Mouse (Mus musculus): ENCODE data around the gene Dmpk. TPM values are rescaled to one million over a fixed set of nuclear protein-coding genes. Genes with fewer than 3 reads are reported as not detected.

The Dmpk gene
- total RNA-seq, 2 experiments from 2014 or later = 265 to 336 TPM

DNA sequence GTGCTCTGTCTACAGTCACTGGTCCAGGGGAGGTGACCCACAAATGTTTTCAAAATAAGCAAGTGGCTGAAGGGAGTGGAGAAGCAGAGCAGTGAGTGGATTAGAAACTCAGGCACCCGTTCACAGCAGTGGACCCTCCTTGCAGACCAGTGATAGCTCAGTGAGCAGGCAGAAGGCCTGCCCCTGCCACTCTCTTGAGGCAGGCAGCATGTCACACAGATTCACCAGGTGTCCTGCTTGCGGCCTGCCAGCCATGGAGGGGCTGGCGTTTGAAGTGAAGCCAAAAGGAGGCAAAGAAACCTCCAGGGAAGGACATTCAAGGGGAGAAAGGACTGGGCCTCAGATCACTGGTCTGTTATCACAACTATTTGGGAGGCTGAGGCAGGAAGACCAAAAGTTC, 4.9 kb upstream of the Dmpk start:
- Histone ChIP-seq H3K27ac (no peak overlapping the region), H3K4me3 (no peak overlapping the region)
- DNase-seq = peak; percentile 14
- intact Hi-C loops (cut with DNase I) = no loop called here
- no peak for TF ChIP-seq CTCF (IDR thresholded peaks at IDR 0.05)

DNA sequence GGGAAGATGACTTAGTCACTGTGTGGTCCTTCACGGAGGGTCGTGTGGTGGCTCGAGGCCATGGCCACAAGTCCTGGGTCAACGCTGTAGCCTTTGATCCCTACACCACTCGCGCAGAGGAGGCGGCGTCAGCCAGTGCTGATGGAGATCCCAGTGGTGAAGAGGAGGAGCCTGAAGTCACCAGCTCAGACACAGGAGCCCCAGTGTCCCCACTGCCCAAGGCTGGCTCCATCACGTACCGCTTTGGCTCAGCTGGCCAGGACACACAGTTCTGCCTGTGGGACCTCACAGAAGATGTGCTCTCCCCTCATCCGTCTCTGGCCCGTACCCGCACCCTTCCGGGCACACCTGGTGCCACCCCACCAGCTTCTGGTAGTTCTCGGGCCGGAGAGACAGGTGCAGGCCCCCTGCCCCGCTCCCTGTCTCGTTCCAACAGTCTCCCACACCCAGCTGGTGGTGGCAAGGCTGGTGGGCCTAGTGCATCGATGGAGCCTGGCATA, 3.1 kb upstream of the Dmpk start:
- DNase-seq = no peak
- Histone ChIP-seq H3K27ac (no peak overlapping the region), H3K4me3 (no peak overlapping the region)
- intact Hi-C loops (cut with DNase I) = no loop called here
- no peak for TF ChIP-seq CTCF (IDR thresholded peaks at IDR 0.05)

DNA sequence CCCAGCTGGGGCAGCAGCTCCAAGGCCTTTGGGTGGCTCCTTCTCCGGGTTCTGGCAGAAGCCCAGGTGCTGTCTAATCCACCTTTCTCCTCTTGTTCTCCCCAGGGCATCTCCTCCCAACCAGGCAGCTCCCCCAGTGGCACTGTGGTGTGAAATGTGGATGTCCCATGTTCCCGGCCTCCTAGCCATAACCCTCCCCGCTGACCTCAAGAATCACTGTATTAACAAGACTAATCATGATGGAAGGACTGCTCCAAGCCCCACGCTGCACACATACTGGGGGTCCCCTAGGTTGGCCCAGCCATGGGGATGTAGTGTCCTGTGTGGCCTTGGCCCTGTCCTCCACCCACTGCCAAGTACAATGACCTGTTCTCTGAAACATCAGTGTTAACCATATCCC, 1.5 kb upstream of the Dmpk start:
- intact Hi-C loops (cut with DNase I) = no loop called here
- peak; percentile 32 for DNase-seq
- peak overlapping the region; percentile 99 for H3K27ac ChIP-seq
- peak overlapping the region; percentile 87 for H3K4me3 ChIP-seq
- no peak for TF ChIP-seq CTCF (IDR thresholded peaks at IDR 0.05)

DNA sequence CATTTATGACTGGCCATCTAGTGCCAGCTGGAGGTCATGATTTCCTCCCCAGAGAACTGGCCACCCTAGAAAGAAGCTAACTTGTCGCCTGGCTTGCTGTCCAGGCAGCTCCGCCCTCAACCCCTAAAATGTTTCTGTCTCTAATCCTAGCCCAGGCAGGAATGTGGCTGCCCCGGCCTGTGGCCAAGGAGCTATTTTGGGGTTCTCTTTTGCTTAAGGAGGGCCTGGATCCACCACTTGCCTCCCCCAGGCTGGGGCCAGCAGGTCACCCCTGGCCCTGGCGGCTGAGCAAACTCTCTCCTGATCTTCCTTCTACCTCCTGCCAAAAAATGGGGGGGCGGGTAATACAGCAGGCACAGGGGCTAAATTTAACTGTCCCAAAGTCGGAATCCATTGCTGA, 553 bp upstream of the Dmpk start:
- peak; percentile 95 for DNase-seq
- peak overlapping the region; percentile 87 for H3K4me3 ChIP-seq
- intact Hi-C loops (cut with DNase I) = no loop called here
- no peak for TF ChIP-seq CTCF (IDR thresholded peaks at IDR 0.05)
- H3K27ac ChIP-seq = peak overlapping the region; percentile 99

DNA sequence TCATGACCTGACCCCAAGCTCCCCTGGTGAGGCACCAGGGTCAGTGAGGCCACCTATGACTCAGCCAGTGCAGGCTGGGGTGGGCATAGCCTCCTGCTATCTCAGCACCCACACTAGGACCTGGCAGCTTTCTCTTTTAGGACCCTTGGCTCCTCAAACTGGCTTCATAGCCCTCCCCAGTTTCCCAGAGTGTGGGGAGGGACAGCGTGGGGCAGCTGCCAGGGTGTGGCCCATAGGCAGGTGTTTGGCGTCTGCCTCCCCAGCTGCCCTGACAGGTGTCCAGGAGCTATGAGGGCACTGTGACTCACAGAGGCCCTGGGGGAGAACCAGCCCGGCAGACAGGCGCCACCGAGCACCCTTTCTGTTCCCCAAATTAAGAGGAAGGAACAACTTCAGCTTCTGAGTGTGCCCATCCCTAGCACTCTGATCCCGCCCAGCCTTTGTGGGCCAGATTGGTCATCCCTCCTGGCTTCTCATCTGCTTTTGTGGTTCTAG, 675 bp downstream of the Dmpk start:
- TF ChIP-seq CTCF (IDR thresholded peaks at IDR 0.05) = no peak
- H3K4me3 ChIP-seq = peak overlapping the region; percentile 87
- DNase-seq = peak; percentile 92
- intact Hi-C loops (cut with DNase I) = no loop called here
- H3K27ac ChIP-seq = peak overlapping the region; percentile 99

DNA sequence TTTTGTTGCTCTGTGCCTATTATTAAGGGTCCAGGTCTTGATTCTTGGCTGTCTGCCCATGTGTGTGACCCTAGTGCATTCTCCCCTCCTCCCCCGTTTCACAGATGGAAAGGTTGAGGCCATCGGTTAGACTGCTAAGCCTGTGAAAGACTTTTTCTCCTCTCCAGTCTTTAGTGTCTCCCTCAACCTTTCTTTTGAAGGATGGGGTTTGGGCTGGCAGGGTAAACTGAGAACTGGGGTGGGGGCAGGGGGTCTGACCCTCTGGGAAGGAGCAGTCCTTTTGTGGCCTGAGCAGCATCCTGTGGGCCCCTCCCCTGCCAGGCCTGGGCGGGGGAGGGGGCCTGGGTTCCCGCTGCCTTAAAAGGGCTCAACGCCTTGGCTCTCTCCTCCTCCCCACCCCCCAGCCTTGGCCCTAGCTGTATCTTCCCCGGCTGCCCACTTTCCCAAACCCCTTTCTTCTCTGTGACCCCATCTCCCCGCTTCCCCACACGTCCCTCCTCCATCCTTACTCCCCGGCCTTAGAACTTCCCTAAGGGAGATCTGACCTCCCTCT, 1.3 kb downstream of the Dmpk start:
- peak; percentile 55 for DNase-seq
- TF ChIP-seq CTCF (IDR thresholded peaks at IDR 0.05) = no peak
- Histone ChIP-seq H3K4me3 (peak overlapping the region; percentile 87), H3K27ac (peak overlapping the region; percentile 99)
- intact Hi-C loops (cut with DNase I) = no loop called here

DNA sequence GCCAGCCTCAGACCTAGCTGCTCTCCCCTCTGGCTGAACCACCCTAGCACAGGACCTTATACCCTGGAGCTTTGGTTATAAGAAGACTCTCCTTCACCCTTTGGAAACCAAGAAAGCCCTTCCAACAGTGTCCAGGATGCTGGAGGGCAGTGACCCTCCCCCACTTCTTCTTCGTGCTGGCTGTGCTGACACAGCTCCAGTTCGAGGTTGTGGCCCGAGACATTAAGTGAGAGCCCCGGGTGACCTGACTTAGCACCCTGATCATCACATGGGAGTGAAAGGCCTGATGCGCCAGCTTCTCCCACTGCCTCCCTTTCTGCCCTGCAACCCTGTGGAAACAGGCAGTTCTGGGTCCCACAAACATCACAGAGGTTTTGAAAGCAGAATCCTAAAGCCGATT, 1.8 kb downstream of the Dmpk start:
- peak overlapping the region; percentile 87 for H3K4me3 ChIP-seq
- DNase-seq = no peak
- H3K27ac ChIP-seq = peak overlapping the region; percentile 99
- TF ChIP-seq CTCF (IDR thresholded peaks at IDR 0.05) = no peak
- intact Hi-C loops (cut with DNase I) = no loop called here

DNA sequence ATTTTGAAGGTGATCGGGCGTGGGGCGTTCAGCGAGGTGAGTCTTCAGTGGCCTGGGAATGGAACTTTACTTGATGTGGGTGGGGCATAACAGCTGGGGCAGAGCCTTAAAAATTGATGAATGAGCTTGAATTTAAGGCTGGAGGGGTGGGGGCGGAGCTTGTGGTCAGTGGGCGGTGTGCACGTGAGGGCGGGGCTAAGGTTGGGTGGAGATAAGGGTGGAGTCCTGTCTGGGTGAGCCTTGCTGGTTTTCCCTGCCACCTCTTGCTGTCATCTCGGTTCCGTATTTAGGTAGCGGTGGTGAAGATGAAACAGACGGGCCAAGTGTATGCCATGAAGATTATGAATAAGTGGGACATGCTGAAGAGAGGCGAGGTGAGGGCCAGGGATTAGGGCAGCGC, 2.4 kb downstream of the Dmpk start:
- DNase-seq = peak; percentile 77
- Histone ChIP-seq H3K4me3 (peak overlapping the region; percentile 87), H3K27ac (peak overlapping the region; percentile 99)
- intact Hi-C loops (cut with DNase I) = no loop called here
- no peak for TF ChIP-seq CTCF (IDR thresholded peaks at IDR 0.05)

DNA sequence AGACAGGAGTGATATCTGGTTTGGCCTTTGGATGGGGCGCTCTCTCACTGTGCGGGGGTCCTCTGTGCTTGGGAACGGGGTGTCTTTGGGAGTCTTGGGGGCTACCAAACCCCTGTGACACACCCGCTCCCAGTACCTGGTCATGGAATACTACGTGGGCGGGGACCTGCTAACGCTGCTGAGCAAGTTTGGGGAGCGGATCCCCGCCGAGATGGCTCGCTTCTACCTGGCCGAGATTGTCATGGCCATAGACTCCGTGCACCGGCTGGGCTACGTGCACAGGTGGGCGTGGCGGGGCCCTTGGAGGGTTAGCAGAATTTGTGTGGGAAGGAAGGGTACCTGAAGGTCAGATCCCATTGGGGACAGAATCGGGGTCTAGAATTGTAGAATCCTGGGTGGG, 3.1 kb downstream of the Dmpk start:
- intact Hi-C loops (cut with DNase I) = no loop called here
- no peak for TF ChIP-seq CTCF (IDR thresholded peaks at IDR 0.05)
- Histone ChIP-seq H3K4me3 (no peak overlapping the region), H3K27ac (no peak overlapping the region)
- peak; percentile 22 for DNase-seq

DNA sequence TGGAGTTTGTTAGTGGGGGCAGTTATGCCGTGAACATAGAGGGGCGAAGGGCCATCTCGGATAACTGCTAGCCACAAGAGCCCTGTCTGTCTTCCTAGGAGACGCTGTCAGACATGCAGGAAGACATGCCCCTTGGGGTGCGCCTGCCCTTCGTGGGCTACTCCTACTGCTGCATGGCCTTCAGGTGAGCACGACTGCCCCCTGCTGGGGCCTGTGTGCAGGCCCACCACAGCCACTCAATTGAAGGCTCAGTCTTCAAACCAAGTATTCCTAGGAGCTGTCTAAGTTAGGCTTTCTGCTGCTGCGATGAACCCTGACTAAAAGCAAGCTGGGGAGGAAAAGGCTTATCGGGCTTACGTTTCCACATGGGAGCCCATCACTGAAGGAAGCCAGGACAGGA, 5.2 kb downstream of the Dmpk start:
- TF ChIP-seq CTCF (IDR thresholded peaks at IDR 0.05) = peak; percentile 97
- DNase-seq = peak; percentile 84
- no peak overlapping the region for H3K4me3 ChIP-seq
- 0 out of 2 replicates have a peak overlapping the region, but pooled peaks have one; percentile 28 for H3K27ac ChIP-seq
- intact Hi-C loops (cut with DNase I) = loop anchor here (1.0 kb wide), 1 partner anchor 16 kb away; no protein-coding TSS in a partner anchor

DNA sequence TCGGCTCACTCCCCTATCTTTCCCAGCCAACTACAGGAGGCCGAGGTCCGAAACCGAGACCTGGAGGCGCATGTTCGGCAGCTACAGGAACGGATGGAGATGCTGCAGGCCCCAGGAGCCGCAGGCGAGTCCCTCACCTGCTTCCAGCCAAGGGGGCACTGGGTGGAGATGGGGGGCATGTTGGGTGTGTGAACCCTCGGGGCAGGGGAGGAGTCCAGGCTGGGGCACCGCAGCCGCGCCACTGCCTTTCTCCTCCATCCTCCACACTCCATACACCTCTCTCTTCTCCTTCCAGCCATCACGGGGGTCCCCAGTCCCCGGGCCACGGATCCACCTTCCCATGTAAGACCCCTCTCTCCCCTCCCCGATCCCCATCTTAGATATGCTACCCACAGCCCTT, 8.3 kb downstream of the Dmpk start:
- TF ChIP-seq CTCF (IDR thresholded peaks at IDR 0.05) = no peak
- Histone ChIP-seq H3K4me3 (no peak overlapping the region), H3K27ac (no peak overlapping the region)
- DNase-seq = peak; percentile 24
- intact Hi-C loops (cut with DNase I) = loop anchor here (5.0 kb wide), 1 partner anchor 85 kb away; no protein-coding TSS in a partner anchor

DNA sequence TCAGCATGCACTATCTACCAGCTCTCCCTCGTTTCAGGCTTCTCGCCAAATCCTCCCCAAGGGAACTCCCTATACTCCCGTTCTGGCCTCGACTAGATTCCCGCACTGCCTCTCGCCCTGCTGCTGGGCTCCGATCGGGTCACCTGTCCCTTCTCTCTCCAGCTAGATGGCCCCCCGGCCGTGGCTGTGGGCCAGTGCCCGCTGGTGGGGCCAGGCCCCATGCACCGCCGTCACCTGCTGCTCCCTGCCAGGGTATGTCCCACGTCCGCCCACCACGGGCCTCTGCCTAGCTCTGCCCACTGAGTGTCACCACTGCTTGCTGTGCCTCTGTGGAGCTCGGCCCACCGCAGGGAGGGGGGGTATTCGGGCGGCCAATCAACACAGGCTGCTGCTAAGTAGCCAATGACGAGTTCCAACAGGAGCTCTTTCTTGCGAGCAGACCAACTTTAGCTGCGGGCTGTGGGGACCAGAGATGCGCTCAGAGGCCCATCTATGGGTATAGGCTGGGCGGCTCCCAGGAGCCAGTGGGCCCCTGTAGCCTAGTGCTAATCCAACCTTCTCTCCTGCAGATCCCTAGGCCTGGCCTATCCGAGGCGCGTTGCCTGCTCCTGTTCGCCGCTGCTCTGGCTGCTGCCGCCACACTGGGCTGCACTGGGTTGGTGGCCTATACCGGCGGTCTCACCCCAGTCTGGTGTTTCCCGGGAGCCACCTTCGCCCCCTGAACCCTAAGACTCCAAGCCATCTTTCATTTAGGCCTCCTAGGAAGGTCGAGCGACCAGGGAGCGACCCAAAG, 8.9 kb downstream of the Dmpk start:
- no peak for TF ChIP-seq CTCF (IDR thresholded peaks at IDR 0.05)
- peak; percentile 71 for DNase-seq
- intact Hi-C loops (cut with DNase I) = loop anchor here (1.0 to 5.0 kb wide), 2 partner anchors 23 to 85 kb away; no protein-coding TSS in a partner anchor
- peak overlapping the region; percentile 94 for H3K27ac ChIP-seq
- peak overlapping the region; percentile 90 for H3K4me3 ChIP-seq

DNA sequence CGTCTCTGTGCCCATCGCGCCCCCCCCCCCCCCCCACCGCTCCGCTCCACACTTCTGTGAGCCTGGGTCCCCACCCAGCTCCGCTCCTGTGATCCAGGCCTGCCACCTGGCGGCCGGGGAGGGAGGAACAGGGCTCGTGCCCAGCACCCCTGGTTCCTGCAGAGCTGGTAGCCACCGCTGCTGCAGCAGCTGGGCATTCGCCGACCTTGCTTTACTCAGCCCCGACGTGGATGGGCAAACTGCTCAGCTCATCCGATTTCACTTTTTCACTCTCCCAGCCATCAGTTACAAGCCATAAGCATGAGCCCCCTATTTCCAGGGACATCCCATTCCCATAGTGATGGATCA, 9.5 kb downstream of the Dmpk start:
- H3K4me3 ChIP-seq = peak overlapping the region; percentile 90
- DNase-seq = peak; percentile 93
- intact Hi-C loops (cut with DNase I) = loop anchor here (1.0 to 5.0 kb wide), 2 partner anchors 24 to 86 kb away; no protein-coding TSS in a partner anchor
- H3K27ac ChIP-seq = peak overlapping the region; percentile 94
- TF ChIP-seq CTCF (IDR thresholded peaks at IDR 0.05) = peak; percentile 84

Data from gastrocnemius, adult 2 months (tissue).